ENCODE assay signal across 9 mouse cellular contexts in the genomic region with DNA sequence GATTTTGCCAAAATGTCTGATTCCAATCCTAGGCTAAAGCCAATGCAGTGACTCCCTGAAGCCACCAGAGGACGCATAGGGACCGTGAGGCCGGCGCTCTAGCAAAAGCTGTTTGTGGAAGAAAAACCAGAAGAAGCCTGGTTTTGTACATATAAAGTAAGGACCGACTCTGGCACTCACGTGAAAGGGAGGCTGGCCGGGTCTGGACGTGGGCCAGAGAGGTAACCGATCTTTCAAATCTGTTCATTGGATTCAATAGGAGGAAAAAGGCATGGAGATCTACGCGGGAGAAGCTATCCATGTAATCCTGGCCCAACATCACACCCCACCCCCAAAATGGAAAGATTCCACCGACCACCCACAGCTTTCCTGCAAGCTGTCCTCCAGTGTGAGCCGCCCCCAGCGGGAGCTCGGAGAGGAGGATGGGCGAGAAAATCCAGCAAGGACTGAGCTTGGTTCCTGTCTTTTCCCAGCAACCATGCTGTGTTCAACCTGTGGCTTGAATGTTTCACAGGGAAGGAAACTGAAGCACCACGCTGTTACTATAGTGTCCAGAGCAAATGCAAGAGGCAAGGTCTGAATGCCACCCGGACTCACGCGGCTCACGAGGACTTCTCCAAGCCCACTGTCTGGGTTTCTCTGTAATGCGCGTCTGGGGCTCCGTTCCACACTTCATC. TPM values are rescaled to one million over a fixed set of nuclear protein-coding genes. Genes with fewer than 3 reads are reported as not detected.
DNase-seq lines count a peak whose midpoint lies in the region; ATAC-seq lines count a peak whose summit lies in the region.
"Had no signal": no experiment of that assay in that cellular context is flagged by ENCODE, and none has a peak within 500 bp of the region (broad histone marks: within the 10 kb centered on the region; RNA-seq: fewer than 3 reads in every experiment).

No protein-coding gene starts in this region.

- no peaks in the 10 kb centered on the region for H3K36me3 ChIP-seq in limb, embryonic 11.5 days (ENCODE audit: control insufficient read depth, insufficient read depth, low read length)
- no peaks in the 10 kb centered on the region for H3K36me3 ChIP-seq in midbrain, embryonic 13.5 days
- no peaks in the 10 kb centered on the region for H3K36me3 ChIP-seq in stomach, embryonic 14.5 days (ENCODE audit: control insufficient read depth, insufficient read depth, low read length)

- peak; percentile 60; the same call in 1 of the 2 replicates for ATAC-seq in limb, embryonic 11.5 days (ENCODE audit: insufficient number of reproducible peaks, low FRiP score, low TSS enrichment, low read depth)
- ATAC-seq in midbrain, embryonic 13.5 days, result peak; percentile 75
- peak; percentile 75; the same call in 1 of the 2 replicates for ATAC-seq in stomach, embryonic 14.5 days (ENCODE audit: insufficient number of reproducible peaks, insufficient read depth, low FRiP score, low read depth)

- DNase-seq in urinary bladder, postnatal 14 days (ENCODE audit: low spot score), result peak; percentile 51
- no peak for DNase-seq in urinary bladder, postnatal 10 days (ENCODE audit: low spot score)
- DNase-seq in embryo, embryonic 10.5 days (ENCODE audit: low spot score), result peak; percentile 90
- peak; percentile 40 to 69 for DNase-seq in heart, adult 18-20 months
- peak; percentile 71 for DNase-seq in kidney, adult 9 months
- DNase-seq in limb, embryonic 11.5 days (ENCODE audit: low spot score), result peak; percentile 75

- WGBS in limb, embryonic 11.5 days, result 9% methylated on average over 24 of the region's 24 CpGs
- WGBS in midbrain, embryonic 13.5 days, result 7% methylated on average over 24 of the region's 24 CpGs
- WGBS in stomach, embryonic 14.5 days, result 5% methylated on average over 24 of the region's 24 CpGs

- H3K27ac ChIP-seq in limb, embryonic 11.5 days (replicated peaks; ENCODE audit: low read depth, low read length), result no peak overlapping the region
- H3K27ac ChIP-seq in midbrain, embryonic 13.5 days, result no peak overlapping the region
- H3K27ac ChIP-seq in stomach, embryonic 14.5 days (ENCODE audit: low read length), result peak overlapping the region; percentile 69; the same call in 1 of the 2 replicates

- peak overlapping the region; percentile 42 for H3K4me2 ChIP-seq in limb, embryonic 11.5 days (ENCODE audit: low read depth, severe bottlenecking)
- peak overlapping the region; percentile 61 for H3K4me2 ChIP-seq in midbrain, embryonic 13.5 days (replicated peaks)
- H3K4me2 ChIP-seq in stomach, embryonic 14.5 days (replicated peaks; ENCODE audit: low read depth, low read length), result peak overlapping the region; percentile 42

- no peaks in the 10 kb centered on the region for H3K27me3 ChIP-seq in limb, embryonic 11.5 days (ENCODE audit: control insufficient read depth, insufficient read depth, low read length)
- no peaks in the 10 kb centered on the region for H3K27me3 ChIP-seq in midbrain, embryonic 13.5 days
- no peaks in the 10 kb centered on the region for H3K27me3 ChIP-seq in stomach, embryonic 14.5 days (ENCODE audit: control insufficient read depth, insufficient read depth, low read length)

- H3K4me1 ChIP-seq in limb, embryonic 11.5 days (ENCODE audit: control insufficient read depth, insufficient read depth, low read length), result no peaks in the 10 kb centered on the region
- peaks cover 7% of the 10 kb centered on the region for H3K4me1 ChIP-seq in midbrain, embryonic 13.5 days (replicated peaks)
- no peaks in the 10 kb centered on the region for H3K4me1 ChIP-seq in stomach, embryonic 14.5 days (ENCODE audit: control insufficient read depth, insufficient read depth, low read length)

- no peak overlapping the region for H3K4me3 ChIP-seq in limb, embryonic 11.5 days (ENCODE audit: low read depth, low read length)
- H3K4me3 ChIP-seq in midbrain, embryonic 13.5 days (replicated peaks), result peak overlapping the region; percentile 27
- peak overlapping the region; percentile 21 for H3K4me3 ChIP-seq in stomach, embryonic 14.5 days (ENCODE audit: low read depth, low read length)
- H3K4me3 ChIP-seq: erythroblast, embryonic 14.5 days had no signal

- H3K9ac ChIP-seq in limb, embryonic 11.5 days (ENCODE audit: low read length), result peak overlapping the region; percentile 4; the same call in 1 of the 2 replicates
- H3K9ac ChIP-seq in midbrain, embryonic 13.5 days (replicated peaks), result peak overlapping the region; percentile 59
- H3K9ac ChIP-seq in stomach, embryonic 14.5 days (replicated peaks; ENCODE audit: low read depth, low read length), result peak overlapping the region; percentile 7; the same call in 1 of the 2 replicates

- H3K9me3 ChIP-seq in limb, embryonic 11.5 days (ENCODE audit: control insufficient read depth, low read length), result no peaks in the 10 kb centered on the region
- no peaks in the 10 kb centered on the region for H3K9me3 ChIP-seq in midbrain, embryonic 13.5 days
- H3K9me3 ChIP-seq in stomach, embryonic 14.5 days (ENCODE audit: control insufficient read depth, low read depth, low read length), result no peaks in the 10 kb centered on the region

RNA-seq across cellular contexts. Expression of a gene that starts 12.6 kb away (rescaled TPM):
- not detected for total RNA-seq in heart, adult 18-20 months (2021)
- not detected in 2 replicates for polyA plus RNA-seq in limb, embryonic 11.5 days (2014; fragmentation: Nextera tagmentation; extraction: Ambion mirVana)
- 3.8 and 4.2 TPM in 2 replicates for polyA plus RNA-seq in midbrain, embryonic 13.5 days (2015; fragmentation: Nextera tagmentation; extraction: Ambion mirVana)
- not detected in 2 replicates for polyA plus RNA-seq in stomach, embryonic 14.5 days (2014; fragmentation: Nextera tagmentation; extraction: Ambion mirVana)
- polyA plus RNA-seq: erythroblast, embryonic 14.5 days had no signal

RNA-seq across cellular contexts. Expression of a gene that starts 39.4 kb away (rescaled TPM):
- not detected for total RNA-seq in heart, adult 18-20 months (2021)
- not detected in 2 replicates for polyA plus RNA-seq in limb, embryonic 11.5 days (2014; fragmentation: Nextera tagmentation; extraction: Ambion mirVana)
- polyA plus RNA-seq in midbrain, embryonic 13.5 days (2015; fragmentation: Nextera tagmentation; extraction: Ambion mirVana), result 8.5 and 9.5 TPM in 2 replicates
- not detected in 2 replicates for polyA plus RNA-seq in stomach, embryonic 14.5 days (2014; fragmentation: Nextera tagmentation; extraction: Ambion mirVana)
- polyA plus RNA-seq: erythroblast, embryonic 14.5 days had no signal

Comparison
In these comparisons a context has a peak if more than half of its experiments do, and no peak if none do; other contexts are left out.
1. H3K9ac ChIP-seq: peak in every context shown above with its lines; median percentile 59 in midbrain, embryonic 13.5 days; 7 in stomach, embryonic 14.5 days; 4 in limb, embryonic 11.5 days.